Mouse (Mus musculus) kidney, adult 9 months (tissue): ENCODE measurements around the gene Atp2c2.

Experiments used
- DNase-seq: peaks from one replicate; pipeline ENCODE4 v3.0.0; 2022

The Atp2c2 gene

DNA sequence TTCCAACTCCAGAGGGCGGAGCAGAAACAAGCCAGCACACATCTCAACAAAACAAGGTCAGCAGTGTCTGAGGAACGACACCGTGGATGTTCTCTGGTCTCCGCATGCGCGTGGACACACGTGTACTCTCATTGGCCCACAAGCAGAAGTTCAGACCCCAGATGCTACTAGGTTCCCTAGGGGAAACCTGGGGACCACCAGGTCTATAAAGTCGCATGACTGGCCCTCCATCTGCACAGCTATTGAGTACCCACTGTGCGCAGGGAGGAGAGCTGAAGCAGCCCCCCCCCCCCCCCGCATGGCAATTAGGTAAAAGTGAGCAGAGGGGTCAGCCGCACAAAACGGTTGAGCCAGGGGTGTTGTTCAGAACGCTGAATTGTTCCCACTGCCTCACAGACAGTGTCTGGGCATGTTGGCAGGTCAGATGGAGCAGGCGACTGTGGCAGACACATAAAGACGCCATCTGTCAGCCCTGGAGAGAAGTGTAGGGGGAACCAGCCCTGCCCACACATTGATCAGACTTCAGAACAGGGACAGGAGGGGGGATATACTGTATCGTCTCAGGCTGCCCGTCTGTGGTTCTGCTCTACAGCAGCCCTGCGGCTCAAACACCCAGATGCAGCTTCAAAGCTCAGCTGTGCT, 86.1 kb downstream of the Atp2c2 start:
- DNase-seq, result no peak

DNA sequence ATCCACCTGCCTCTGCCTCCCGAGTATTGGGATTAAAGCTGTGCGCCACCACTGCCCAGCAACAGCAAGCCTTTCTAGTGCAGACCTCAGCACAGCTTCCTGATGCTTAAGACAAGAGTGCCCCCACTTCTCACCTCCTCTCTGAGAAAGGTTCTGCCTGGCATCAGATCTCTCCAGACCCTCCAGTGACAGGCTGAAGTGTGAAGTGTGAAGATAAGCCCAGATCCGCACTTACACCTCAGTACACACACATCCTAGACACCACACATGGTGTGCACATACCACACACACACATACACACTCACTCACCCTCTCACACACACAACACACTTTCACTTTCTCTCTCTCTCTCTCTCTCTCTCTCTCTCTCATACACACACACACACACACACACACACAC, 87.1 kb downstream of the Atp2c2 start:
- no peak for DNase-seq

GRCm38 (mm10) chr8:119787341-119787740, 87.5 kb downstream of the Atp2c2 start:
- DNase-seq, result no peak

DNA sequence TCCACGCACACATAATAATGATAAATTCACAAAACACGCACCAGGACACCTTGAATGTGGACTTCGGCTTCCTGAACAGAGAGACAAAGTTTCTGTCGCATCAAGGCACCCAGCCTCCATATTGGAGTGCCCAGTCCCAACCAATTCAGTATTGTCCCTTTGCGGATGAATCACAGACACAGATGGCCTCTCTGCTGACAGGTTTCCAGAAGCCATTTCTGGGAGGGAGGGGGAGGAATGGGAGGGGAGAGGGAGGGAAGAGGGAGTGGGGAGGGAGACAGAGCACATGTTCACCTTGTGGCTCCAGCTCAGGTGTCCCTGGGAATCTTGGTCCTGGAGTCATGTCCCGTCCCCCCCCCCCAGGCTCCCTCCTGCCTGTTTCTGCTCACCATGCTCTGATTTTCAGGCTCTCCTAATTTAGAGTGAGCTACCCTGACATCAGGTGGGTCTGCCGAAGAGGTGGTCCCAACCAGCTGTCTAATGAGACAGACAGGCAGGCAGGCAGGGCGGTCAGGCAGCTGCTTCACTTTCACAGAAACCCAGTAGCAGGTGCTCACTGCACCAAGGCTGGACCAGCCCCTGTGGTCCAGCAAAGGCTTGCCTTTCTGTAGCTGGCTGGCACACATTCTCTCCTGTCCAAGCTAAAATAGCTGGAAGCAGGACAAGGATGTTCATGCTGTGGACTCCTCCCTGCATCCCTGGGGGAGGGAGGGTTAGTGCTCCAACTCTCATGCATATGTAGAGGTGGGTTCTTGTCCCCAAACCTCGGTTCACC, 89.0 kb downstream of the Atp2c2 start:
- no peak for DNase-seq

DNA sequence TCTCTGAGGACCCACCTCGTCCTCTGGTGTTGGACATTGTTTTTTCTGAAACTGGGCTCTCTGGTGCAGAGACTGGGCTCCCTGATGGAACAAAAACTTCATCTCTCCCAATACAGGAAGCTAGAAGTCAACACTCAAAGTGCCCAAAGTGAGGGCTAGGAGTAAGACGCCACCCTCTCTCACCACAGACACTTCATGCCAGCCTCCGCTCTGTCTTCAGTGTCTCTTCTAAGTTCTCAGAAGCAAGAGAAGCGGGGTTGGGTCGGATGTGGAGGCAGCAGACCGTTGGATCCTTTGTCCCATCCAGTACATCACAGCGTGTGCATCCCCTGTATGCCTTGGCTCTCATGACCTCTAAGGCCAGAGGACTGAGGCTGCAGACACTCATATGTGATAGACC, 89.8 kb downstream of the Atp2c2 start:
- no peak for DNase-seq

DNA sequence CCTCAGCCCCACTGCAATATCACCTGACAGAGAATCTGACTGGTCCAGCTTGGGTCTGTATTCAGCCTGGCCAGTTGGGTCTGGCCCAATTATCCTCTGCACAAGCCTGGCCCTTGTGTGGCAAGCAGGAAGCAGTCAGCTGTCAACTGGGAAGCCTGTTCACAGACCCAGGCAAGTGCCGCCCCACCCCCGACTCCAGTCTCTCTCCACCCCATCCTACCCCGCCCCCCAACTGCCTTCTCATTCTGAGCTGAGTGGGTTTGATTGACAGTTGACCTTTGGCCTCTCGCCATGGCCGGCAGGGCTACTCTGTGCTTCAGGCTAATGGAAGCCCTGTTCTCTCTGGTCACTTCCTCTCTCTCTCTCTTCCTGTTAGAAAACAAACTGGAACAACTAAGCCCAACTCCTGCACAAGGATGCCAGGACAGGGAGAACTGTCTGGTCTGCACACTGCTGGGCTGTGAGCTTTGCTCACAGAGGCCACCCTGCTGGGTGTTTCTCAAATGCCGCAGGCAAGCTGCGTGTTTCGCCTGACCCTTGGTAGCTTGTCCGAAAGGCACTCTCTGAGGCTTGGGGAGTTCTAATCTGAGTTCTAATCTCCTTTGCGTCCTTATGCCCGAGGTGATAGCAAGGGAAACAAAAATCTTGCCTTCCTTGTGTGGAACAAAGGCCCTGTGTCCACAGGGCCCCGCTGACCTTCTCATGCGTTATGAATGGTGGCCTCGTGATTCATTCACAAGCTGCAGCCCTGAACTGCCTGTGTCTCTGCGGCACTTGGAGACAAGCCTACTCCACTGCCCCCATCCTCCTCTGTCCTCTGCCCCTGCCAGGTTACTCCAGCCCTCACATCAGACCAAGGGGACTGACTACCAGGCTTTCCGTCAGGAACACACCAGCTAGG, 92.2 kb downstream of the Atp2c2 start:
- peak; percentile 63 for DNase-seq

DNA sequence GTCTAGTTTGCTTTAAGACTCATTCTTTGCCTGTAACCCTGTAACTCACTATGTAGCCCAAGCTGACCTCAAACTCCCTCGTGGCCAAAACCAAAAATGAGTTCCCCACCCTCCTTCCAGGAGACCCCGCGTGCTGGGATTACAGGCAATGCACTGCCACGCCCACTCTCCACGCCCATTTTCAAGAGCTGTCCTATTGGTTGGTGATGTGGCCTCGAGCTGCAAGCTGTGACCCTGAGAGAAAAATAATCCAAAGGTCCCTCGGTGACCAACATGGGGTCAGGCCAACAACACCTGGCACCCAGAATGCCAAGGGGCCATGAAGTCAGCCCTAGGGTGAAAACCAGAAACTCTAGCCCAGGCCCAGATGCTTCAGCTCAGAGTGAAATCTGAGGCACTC, 94.9 kb downstream of the Atp2c2 start:
- no peak for DNase-seq

DNA sequence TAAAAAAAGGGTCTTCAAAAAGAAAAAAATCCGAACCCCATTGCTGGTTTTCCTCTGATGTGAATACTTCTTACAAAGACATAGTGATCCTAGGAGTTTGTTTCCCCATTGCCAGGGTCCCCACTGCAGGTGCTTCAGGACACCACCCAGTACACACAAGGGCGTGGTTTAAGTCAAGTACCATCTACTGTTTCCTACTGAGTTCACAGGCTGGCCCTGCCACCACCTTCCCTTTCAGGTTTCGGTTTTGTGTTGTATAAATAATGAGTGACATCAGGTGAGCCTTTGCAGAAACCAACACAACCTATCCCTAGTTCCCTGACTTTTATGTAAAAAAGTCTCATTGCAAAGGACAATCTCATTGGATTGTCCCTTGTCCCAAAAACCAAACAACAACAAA, 95.8 kb downstream of the Atp2c2 start:
- no peak for DNase-seq

DNA sequence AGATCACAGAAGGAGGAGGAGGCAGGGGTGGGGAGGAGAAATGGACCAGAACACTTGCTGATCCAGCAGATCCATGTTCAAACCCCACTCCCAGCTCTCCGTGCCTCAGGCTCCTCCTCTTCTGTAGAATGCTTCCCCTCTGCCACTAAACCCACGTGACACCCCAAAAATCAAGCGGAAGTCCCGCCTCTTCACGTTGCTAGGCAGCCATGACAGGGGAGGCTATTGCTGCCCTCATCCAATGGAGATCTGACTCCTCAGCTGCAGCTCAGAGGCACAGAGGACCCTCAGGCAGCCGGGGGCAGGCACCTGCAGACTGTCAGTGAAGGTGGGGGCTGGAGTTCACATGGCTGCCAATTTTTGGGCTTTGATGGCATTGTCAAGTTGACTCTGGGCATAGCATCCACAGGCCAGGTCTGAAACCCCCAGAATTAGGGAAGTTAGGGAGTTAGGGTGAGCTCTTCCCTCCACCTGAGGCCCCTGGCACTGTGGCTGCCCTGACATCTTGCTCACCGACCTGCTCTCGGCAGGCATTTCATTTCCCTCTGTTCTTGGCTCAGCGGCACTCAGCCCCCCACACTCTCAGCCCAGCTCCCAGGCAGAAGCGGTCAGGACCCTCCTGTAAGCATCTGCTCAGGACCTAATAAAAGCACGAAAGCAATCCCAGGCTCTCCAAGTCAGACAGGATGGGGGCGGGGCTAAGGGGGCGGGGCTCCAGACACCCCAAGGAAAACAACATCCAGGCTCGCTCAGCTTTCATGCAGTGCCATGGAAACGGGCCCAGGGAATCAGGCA, 98.6 kb downstream of the Atp2c2 start:
- DNase-seq, result peak; percentile 68

GRCm38 (mm10) chr8:119798965-119799264, 99.1 kb downstream of the Atp2c2 start:
- DNase-seq, result no peak

DNA sequence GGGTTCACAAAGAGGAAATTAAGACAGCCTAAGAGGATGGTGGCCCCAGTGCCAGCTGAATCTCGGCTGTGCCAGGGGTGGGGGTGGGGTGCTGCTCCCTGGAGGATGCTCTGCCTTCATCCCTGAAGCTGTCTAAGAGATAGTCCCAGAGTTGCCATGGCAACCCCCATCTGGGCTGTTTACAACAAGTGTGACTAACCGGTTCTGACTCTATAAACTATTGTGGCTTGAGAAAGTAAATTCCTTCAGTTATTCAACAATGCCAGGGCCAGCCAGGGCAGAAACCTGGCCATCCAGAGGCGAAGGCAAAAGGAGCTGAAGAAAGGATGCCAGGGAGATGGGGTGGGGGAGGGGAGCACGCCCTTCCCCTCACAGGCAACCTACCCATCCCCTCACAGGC, 101.4 kb downstream of the Atp2c2 start:
- no peak for DNase-seq

DNA sequence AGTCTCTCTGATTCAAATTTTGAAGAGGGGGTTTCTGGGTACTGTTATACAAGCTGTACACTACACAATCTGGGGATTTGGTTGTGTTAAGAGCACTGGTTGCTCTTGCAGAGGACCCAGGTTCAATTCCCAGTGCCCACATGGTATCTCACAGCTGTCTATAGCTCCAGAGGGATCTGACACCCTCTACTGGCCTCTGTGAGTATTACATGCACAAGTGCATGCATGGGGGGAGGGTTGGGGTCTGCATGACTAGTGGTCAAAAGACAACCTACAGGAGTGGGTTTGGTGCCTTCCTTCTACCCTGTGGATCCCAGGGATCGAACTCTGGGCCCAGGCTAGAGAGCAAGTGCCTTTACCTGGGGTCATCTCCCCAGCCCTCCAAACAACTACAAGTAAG, 102.8 kb downstream of the Atp2c2 start:
- no peak for DNase-seq

GRCm38 (mm10) chr8:119805275-119805674, 105.5 kb downstream of the Atp2c2 start:
- DNase-seq, result no peak

- no peak for DNase-seq
Measured at GRCm38 (mm10) chr8:119806422-119807263, 106.8 kb downstream of the Atp2c2 start.
